Mouse (Mus musculus) hindbrain, postnatal 0 days (tissue): ENCODE results near the gene Lmo4. TPM values are rescaled to one million over a fixed set of nuclear protein-coding genes. Genes with fewer than 3 reads are reported as not detected.
A peak's percentile ranks its signal among the peaks of the same experiment; 100 is the strongest.

Experiments
- ATAC-seq: fragments of 200-750 bp; cut with Nextera tagmentation; 2 replicates; pipeline ENCODE4 v1.8.0; 2017; ENCODE audit warnings: mild to moderate bottlenecking, moderate TSS enrichment, moderate library complexity
- DNase-seq: peaks from one replicate; pipeline ENCODE4 v3.0.0-alpha.2; 2015; ENCODE audit warnings: low spot score
- H3K27ac ChIP-seq: fragments of 300-500 bp; sonication (generic); 2 replicates; pipeline ENCODE4 v1.5.1; 2014; ENCODE audit warnings: mild to moderate bottlenecking
- H3K27me3 ChIP-seq: fragments of 300-500 bp; sonication (generic); 2 replicates; pipeline ENCODE4 v1.6.1; 2014; ENCODE audit warnings: low read length, mixed read lengths; ENCODE audit not compliant: insufficient read depth
- H3K36me3 ChIP-seq: fragments of 300-500 bp; sonication (generic); 2 replicates; pipeline ENCODE4 v1.6.1; 2014; ENCODE audit warnings: low read length, mixed read lengths; ENCODE audit not compliant: insufficient read depth
- H3K4me1 ChIP-seq: fragments of 300-500 bp; sonication (generic); 2 replicates; pipeline ENCODE4 v1.6.1; 2014; ENCODE audit warnings: antibody characterized with exemption, low read length, mixed read lengths; ENCODE audit not compliant: insufficient read depth
- H3K4me2 ChIP-seq: fragments of 300-500 bp; sonication (generic); 2 replicates; pipeline ENCODE4 v1.6.1; 2014; ENCODE audit warnings: low read depth, mild to moderate bottlenecking, low read length, moderate library complexity, mixed read lengths
- H3K4me3 ChIP-seq: fragments of 300-500 bp; sonication (generic); 2 replicates; pipeline ENCODE4 v1.5.1; 2014; ENCODE audit warnings: low read length
- H3K9ac ChIP-seq: fragments of 300-500 bp; sonication (generic); replicated peaks from 2 replicates; pipeline ENCODE4 v1.6.1; 2014; ENCODE audit warnings: mild to moderate bottlenecking, low read length, moderate library complexity, mixed read lengths
- H3K9me3 ChIP-seq: fragments of 300-500 bp; sonication (generic); 2 replicates; pipeline ENCODE4 v1.6.1; 2016; ENCODE audit warnings: low read length, mixed read lengths
- CTCF ChIP-seq: IDR thresholded peaks from 2 replicates; pipeline ENCODE4 v1.5.1; 2016; ENCODE audit warnings: antibody characterized with exemption, control low read depth, low read depth
- WGBS: fragments of 180-500 bp; shearing (Covaris S2); extraction: QIAGEN DNeasy Blood & Tissue Kit; methylation state at CpG from one replicate; pipeline ENCODE4 v1.1.7; 2014; 5-methylcytosine and 5-hydroxymethylcytosine counted together
- polyA plus RNA-seq: library from polyadenylated mRNA; unstranded; fragments of >200 nt; fragmentation: Nextera tagmentation; extraction: Ambion mirVana; gene quantifications from 2 replicates; pipeline ENCODE4 v1.2.1, GENCODE M21; 2015
- total RNA-seq: library from RNA; depleted of rRNA; stranded (reverse); fragments of >200 nt; gene quantifications from 2 replicates; pipeline ENCODE4 v1.2.3, GENCODE M21; 2014; rRNA removed

Lmo4 gene
- total RNA-seq (150 and 173 TPM in 2 replicates), polyA plus RNA-seq (111 and 113 TPM in 2 replicates)

DNA sequence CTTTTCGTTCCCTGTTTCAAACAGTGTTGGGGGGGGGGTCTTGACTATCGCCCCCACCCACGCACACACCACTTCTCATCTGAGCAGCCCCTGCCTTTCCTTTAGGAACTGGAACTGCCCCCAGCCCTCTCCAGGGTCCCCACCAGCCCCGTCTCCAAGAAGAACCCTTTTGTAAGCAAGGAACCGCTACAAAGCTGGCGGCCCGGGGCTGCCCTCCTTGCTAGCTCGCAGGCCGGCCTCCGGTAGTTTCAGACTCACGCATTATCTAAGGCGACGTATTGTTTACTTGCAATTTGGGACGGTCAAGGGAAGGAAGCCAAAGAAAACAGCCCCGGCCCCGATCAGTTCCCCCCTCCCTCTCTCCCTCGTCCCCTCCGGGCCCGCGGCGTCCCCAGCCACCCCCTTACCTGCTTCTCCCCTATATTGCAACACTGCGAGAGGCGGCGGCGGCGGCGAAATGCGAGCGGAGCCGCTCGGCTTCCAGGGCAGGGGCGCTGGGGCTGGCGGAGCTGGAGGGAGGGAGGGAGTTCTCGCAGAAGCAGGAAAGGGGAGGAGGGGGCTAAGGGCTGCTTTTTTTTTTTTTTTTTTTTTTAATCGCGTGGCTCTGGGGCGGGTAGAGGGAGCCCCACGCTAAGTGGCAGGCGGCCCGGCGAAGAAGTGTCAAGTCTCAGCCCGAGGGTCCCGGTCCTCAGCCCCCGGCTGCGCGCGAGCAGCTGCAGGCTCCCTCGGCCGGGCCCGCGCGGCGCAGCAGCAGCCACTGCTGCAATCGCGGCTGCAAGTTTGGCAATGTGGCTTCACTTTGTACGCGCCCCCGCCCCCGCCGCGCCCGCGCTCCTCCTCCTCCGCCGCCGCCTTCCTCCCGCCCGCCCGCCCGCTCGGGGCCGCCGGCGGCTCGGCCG, at the start of gene Lmo4:
Lmo4 (minus strand) TSS at position 808 of the 899 bp plus-strand sequence.
- ATAC-seq = peak; percentile 84
- Histone ChIP-seq H3K4me1 (no peaks in the 10 kb centered on the region), H3K9me3 (no peaks in the 10 kb centered on the region), H3K36me3 (no peaks in the 10 kb centered on the region), H3K4me2 (peak within 1 kb of the TSS; percentile 62), H3K27me3 (no peaks in the 10 kb centered on the region), H3K27ac (peak within 1 kb of the TSS; percentile 95), H3K9ac (peak within 1 kb of the TSS; percentile 68), H3K4me3 (peak within 1 kb of the TSS; percentile 68)
- no peak for TF ChIP-seq CTCF
- under 1% methylated on average over 54 of the region's 76 CpGs for WGBS
- DNase-seq = peak; percentile 85

DNA sequence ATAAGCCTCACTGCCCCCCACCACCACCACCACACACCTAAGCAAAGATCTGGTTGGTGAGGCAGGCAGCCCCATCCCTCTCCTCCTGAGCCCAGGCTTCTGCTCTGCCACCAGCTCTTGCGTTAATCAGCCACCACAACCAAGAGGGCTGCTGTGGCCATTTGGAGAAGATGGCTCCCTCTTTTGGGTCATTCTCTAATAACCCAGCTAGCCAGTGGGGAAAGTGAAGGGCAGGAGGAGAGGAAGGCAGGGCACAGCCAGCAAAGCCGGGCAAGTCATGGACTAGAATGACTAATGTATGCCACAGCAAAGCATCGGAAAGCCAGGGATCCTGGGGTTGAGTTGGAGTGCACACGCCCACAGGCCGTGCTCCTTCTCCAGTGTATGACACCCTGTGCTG, 49.3 kb upstream of the Lmo4 start:
- TF ChIP-seq CTCF = no peak

DNA sequence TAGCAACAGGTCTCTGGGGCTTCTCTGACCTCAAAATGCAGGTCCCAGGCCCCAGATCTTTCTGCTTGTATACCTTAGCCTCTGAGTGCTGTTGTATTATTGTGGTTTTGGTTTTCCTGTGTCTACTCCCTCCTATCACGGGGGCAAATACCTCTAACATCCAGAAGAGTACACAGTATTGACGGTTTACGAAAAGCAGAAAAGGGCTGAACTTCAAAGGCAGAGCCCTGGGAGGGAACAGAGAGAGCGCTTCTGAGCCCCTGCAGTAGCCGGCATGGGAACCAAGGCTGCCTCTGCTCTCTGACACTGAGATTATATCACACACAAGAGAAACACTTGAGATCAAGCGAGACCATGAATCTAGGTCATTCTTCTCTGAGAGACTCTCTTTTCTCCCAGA, 48.0 kb upstream of the Lmo4 start:
- H3K9ac ChIP-seq = no peak overlapping the region
- no peaks in the 10 kb centered on the region for H3K27me3 ChIP-seq
- no peak overlapping the region for H3K4me3 ChIP-seq
- H3K4me2 ChIP-seq = no peak overlapping the region
- H3K27ac ChIP-seq = no peak overlapping the region
- no peaks in the 10 kb centered on the region for H3K4me1 ChIP-seq
- TF ChIP-seq CTCF = no peak
- no peaks in the 10 kb centered on the region for H3K9me3 ChIP-seq
- 79% methylated on average over 6 of the region's 6 CpGs for WGBS
- DNase-seq (no peak), ATAC-seq (no peak)
- H3K36me3 ChIP-seq = no peaks in the 10 kb centered on the region

More for the DNA sequence above, 49.3 kb upstream of the Lmo4 start:
- no peak for DNase-seq
- WGBS = 77% methylated on average over 5 of the region's 5 CpGs
- no peaks in the 10 kb centered on the region for H3K4me1 ChIP-seq
- no peaks in the 10 kb centered on the region for H3K36me3 ChIP-seq
- no peaks in the 10 kb centered on the region for H3K27me3 ChIP-seq
- H3K9ac ChIP-seq = no peak overlapping the region
- H3K4me2 ChIP-seq = no peak overlapping the region
- no peaks in the 10 kb centered on the region for H3K9me3 ChIP-seq
- H3K27ac ChIP-seq = no peak overlapping the region
- no peak for ATAC-seq
- no peak overlapping the region for H3K4me3 ChIP-seq

DNA sequence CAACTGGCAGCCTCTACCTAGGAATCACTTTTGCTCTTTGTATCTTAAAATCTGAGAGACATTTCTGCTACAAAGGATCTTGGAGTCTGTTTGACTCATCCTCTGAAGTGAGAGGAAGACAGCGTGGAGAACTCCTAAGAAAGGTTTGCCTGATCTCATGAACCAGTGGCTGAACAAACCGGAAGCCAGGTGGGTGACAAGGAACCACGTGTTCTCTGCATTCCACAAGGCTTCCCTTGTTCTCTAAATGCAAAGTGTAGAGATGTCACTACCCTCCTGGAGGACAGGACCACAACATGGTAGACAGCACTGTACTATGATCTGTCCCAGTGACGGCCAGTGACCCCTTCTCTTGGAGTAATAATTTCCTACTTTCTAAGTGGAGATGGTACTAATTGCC, 47.1 kb upstream of the Lmo4 start:
- no peak overlapping the region for H3K9ac ChIP-seq
- DNase-seq (no peak), ATAC-seq (no peak)
- no peaks in the 10 kb centered on the region for H3K9me3 ChIP-seq
- H3K4me3 ChIP-seq = no peak overlapping the region
- H3K4me1 ChIP-seq = no peaks in the 10 kb centered on the region
- 90% methylated on average over 4 of the region's 4 CpGs for WGBS
- no peak overlapping the region for H3K4me2 ChIP-seq
- no peaks in the 10 kb centered on the region for H3K36me3 ChIP-seq
- H3K27me3 ChIP-seq = no peaks in the 10 kb centered on the region
- no peak overlapping the region for H3K27ac ChIP-seq
- TF ChIP-seq CTCF = no peak

DNA sequence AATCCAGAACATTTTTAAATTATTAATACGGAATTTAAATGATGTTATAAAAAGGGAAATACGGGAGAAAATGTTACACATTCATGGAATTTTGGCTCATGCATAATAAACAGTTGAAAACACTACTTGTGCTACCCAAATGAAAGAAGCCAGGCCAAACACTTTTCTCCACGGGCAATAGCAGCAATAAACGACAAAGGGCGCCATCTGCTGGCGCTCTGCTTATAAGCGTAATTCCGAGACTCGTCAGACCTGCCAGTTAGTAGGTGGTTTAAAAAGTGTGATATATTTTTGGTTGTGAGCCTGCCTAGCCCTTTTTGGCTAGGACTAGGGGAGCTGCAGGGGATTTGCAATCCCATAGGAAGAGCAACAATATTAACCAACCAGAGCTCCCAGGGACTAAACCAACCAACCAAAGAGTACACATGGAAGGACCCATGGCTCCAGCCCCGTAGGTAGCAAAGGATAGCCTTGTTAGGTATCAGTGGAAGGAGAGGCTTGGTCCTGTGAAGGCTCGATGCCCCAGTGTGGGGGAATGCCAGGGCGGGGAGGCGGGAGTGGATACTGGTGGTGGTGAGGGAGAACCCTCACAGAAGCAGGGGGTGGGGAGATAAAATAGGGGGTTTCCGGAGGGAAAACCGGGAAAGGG, 37.1 kb upstream of the Lmo4 start:
- H3K27me3 ChIP-seq = no peaks in the 10 kb centered on the region
- no peak overlapping the region for H3K27ac ChIP-seq
- H3K9ac ChIP-seq = no peak overlapping the region
- TF ChIP-seq CTCF = peak; percentile 88
- no peak overlapping the region for H3K4me3 ChIP-seq
- peak; percentile 68 for ATAC-seq
- 27% methylated on average over 15 of the region's 15 CpGs for WGBS
- H3K4me2 ChIP-seq = no peak overlapping the region
- no peaks in the 10 kb centered on the region for H3K9me3 ChIP-seq
- DNase-seq = peak; percentile 94
- no peaks in the 10 kb centered on the region for H3K36me3 ChIP-seq
- no peaks in the 10 kb centered on the region for H3K4me1 ChIP-seq

DNA sequence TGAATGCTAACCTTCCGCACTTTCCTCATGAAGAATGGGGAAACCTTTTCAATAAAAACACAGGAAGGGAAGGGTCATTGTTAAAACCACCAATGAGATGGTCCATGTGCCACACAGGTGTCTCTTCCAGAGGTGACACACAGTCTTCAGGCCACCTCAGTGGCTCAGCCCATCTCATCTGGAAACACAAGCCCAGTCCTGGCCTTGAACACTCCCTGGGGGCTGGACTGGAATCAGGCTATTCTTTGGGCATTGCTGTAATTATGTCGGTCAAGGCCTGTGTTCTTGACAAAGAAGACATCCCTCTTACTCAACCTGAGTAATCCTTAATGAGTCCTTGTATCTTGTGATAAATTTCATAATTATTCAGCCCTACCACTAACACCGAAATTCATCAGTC, 36.1 kb upstream of the Lmo4 start:
- TF ChIP-seq CTCF = no peak

DNA sequence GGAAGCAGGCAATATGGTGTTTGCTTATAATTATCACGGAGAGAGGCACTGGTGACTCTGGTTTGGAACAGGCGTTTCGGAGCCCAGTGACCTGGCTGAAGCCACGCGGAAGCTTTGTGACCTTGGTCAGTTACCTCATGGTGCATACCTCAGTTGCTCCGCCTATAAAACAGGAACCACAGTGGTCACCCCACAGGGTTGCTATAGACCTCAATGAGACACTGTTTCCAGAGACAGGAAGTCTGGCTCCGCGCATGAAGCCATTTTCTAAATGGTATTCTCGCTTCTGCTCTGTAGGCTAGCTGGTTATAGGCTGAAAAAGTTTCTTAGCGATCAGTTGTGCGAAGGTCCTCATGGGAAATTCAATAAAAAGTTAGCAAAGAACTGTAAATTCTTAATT, 33.5 kb upstream of the Lmo4 start:
- ATAC-seq (no peak), DNase-seq (no peak)
- H3K4me1 ChIP-seq = no peaks in the 10 kb centered on the region
- no peak overlapping the region for H3K4me2 ChIP-seq
- no peak for TF ChIP-seq CTCF
- H3K9ac ChIP-seq = no peak overlapping the region
- WGBS = 97% methylated on average over 11 of the region's 11 CpGs
- no peaks in the 10 kb centered on the region for H3K36me3 ChIP-seq
- H3K4me3 ChIP-seq = no peak overlapping the region
- H3K9me3 ChIP-seq = no peaks in the 10 kb centered on the region
- H3K27ac ChIP-seq = no peak overlapping the region
- no peaks in the 10 kb centered on the region for H3K27me3 ChIP-seq

More for the DNA sequence above, 36.1 kb upstream of the Lmo4 start:
- WGBS = 79% methylated on average over 3 of the region's 3 CpGs
- DNase-seq (no peak), ATAC-seq (no peak)
- no peaks in the 10 kb centered on the region for H3K27me3 ChIP-seq
- no peak overlapping the region for H3K27ac ChIP-seq
- no peaks in the 10 kb centered on the region for H3K36me3 ChIP-seq
- H3K9me3 ChIP-seq = no peaks in the 10 kb centered on the region
- no peak overlapping the region for H3K4me2 ChIP-seq
- H3K4me1 ChIP-seq = no peaks in the 10 kb centered on the region
- no peak overlapping the region for H3K9ac ChIP-seq
- H3K4me3 ChIP-seq = no peak overlapping the region
